Mouse (Mus musculus): Measurements from ENCODE around the gene Tbc1d20. TPM values are rescaled to one million over a fixed set of nuclear protein-coding genes. Genes with fewer than 3 reads are reported as not detected.

Gene Tbc1d20
- polyA plus RNA-seq, 1 experiment from 2014 or later, result 32.0 TPM

Other genes with a start within 250 kb of the Tbc1d20 start
- 0.93 and 1.5 TPM in 2 replicates for gene Scrt2, start 212.3 kb upstream of the Tbc1d20 start, polyA plus RNA-seq (2016; fragmentation: Nextera tagmentation; extraction: Ambion mirVana)
- 10.7 and 12.4 TPM in 2 replicates for gene Srxn1, start 188.3 kb upstream of the Tbc1d20 start, polyA plus RNA-seq (2016; fragmentation: Nextera tagmentation; extraction: Ambion mirVana)
- 9.2 and 10.3 TPM in 2 replicates for gene Tcf15, start 150.3 kb upstream of the Tbc1d20 start, polyA plus RNA-seq (2016; fragmentation: Nextera tagmentation; extraction: Ambion mirVana)
- 77.8 and 82.6 TPM in 2 replicates for gene Csnk2a1, start 67.0 kb upstream of the Tbc1d20 start, polyA plus RNA-seq (2016; fragmentation: Nextera tagmentation; extraction: Ambion mirVana)
- gene Rbck1, start 38.8 kb downstream of the Tbc1d20 start, polyA plus RNA-seq (2016; fragmentation: Nextera tagmentation; extraction: Ambion mirVana), result 96.2 and 98.1 TPM in 2 replicates
- 2.5 and 3.0 TPM in 2 replicates for gene Trib3, start 50.2 kb downstream of the Tbc1d20 start, polyA plus RNA-seq (2016; fragmentation: Nextera tagmentation; extraction: Ambion mirVana)
- 0.87 and 2.5 TPM in 2 replicates for gene Nrsn2, start 82.8 kb downstream of the Tbc1d20 start, polyA plus RNA-seq (2016; fragmentation: Nextera tagmentation; extraction: Ambion mirVana)
- gene Sox12, start 104.2 kb downstream of the Tbc1d20 start, polyA plus RNA-seq (2016; fragmentation: Nextera tagmentation; extraction: Ambion mirVana), result 10.6 and 11.5 TPM in 2 replicates
- gene Zcchc3, start 121.2 kb downstream of the Tbc1d20 start, polyA plus RNA-seq (2016; fragmentation: Nextera tagmentation; extraction: Ambion mirVana), result 53.4 and 58.3 TPM in 2 replicates
- gene 6820408C15Rik, start 121.8 kb downstream of the Tbc1d20 start, polyA plus RNA-seq (2016; fragmentation: Nextera tagmentation; extraction: Ambion mirVana), result 0.43 and 0.71 TPM in 2 replicates
- not detected in 2 replicates for gene Defb23, start 170.8 kb downstream of the Tbc1d20 start, polyA plus RNA-seq (2016; fragmentation: Nextera tagmentation; extraction: Ambion mirVana)
- gene Defb20, start 183.2 kb downstream of the Tbc1d20 start, polyA plus RNA-seq (2016; fragmentation: Nextera tagmentation; extraction: Ambion mirVana), result not detected in 2 replicates
- gene Defb22, start 196.3 kb downstream of the Tbc1d20 start, polyA plus RNA-seq (2016; fragmentation: Nextera tagmentation; extraction: Ambion mirVana), result not detected in 2 replicates
- not detected in 2 replicates for gene Defb26, start 217.9 kb downstream of the Tbc1d20 start, polyA plus RNA-seq (2016; fragmentation: Nextera tagmentation; extraction: Ambion mirVana)
- gene Defb28, start 224.4 kb downstream of the Tbc1d20 start, polyA plus RNA-seq (2016; fragmentation: Nextera tagmentation; extraction: Ambion mirVana), result not detected in 2 replicates
- not detected in 2 replicates for gene Defb29, start 246.3 kb downstream of the Tbc1d20 start, polyA plus RNA-seq (2016; fragmentation: Nextera tagmentation; extraction: Ambion mirVana)